Mouse (Mus musculus) common myeloid progenitor, adult 5-6 weeks (primary cell): ENCODE data around the gene Nhsl1. TPM values are rescaled to one million over a fixed set of nuclear protein-coding genes. Genes with fewer than 3 reads are reported as not detected.
A peak's percentile ranks its signal among the peaks of the same experiment; 100 is the strongest.

Source experiments
- ATAC-seq: replicated peaks from 2 replicates; pipeline ENCODE4 v1.8.0; 2016; ENCODE audit warnings: low read depth, mild to moderate bottlenecking, moderate TSS enrichment, inconsistent platforms; ENCODE audit not compliant: poor library complexity, severe bottlenecking
- total RNA-seq: library from RNA; stranded (forward); fragments of 200-1000, 187-1606 nt; gene quantifications from 2 replicates; pipeline ENCODE4 v1.2.3, GENCODE M21; 2017

Gene Nhsl1
- total RNA-seq, 1 experiment from 2014 or later: 1.4 TPM

- no peak for ATAC-seq
Measured at GRCm38 (mm10) chr10:18475126-18475525, 156.3 kb downstream of the Nhsl1 start.

GRCm38 (mm10) chr10:18478294-18478693 lies 159.5 kb downstream of the Nhsl1 start:
- ATAC-seq: no peak

- ATAC-seq: no peak
Measured at GRCm38 (mm10) chr10:18479285-18479684, 160.5 kb downstream of the Nhsl1 start.

GRCm38 (mm10) chr10:18480836-18481235 lies 162.1 kb downstream of the Nhsl1 start:
- no peak for ATAC-seq

GRCm38 (mm10) chr10:18482558-18483141 lies 163.9 kb downstream of the Nhsl1 start:
- no peak for ATAC-seq

- ATAC-seq: no peak
Measured at GRCm38 (mm10) chr10:18483658-18484057, 164.9 kb downstream of the Nhsl1 start.

DNA sequence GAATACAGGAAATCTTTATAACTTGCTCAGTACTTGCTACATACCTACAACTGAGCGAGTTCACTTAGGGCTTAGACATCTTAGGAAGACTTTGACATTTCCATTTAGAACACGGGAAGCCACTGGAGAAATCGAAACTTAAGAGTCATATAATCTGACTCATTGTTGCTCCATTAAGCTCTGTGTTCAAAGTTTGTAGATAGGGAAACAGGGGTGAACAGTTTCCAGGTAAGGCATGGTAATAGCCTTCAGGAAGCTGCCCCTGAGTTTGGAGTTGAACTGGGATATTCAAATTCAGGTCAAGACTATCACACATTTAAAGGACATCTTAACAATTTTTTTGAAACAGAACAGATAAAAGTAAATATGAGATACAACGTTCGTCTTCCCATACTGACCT lies 165.9 kb downstream of the Nhsl1 start:
- ATAC-seq: no peak

DNA sequence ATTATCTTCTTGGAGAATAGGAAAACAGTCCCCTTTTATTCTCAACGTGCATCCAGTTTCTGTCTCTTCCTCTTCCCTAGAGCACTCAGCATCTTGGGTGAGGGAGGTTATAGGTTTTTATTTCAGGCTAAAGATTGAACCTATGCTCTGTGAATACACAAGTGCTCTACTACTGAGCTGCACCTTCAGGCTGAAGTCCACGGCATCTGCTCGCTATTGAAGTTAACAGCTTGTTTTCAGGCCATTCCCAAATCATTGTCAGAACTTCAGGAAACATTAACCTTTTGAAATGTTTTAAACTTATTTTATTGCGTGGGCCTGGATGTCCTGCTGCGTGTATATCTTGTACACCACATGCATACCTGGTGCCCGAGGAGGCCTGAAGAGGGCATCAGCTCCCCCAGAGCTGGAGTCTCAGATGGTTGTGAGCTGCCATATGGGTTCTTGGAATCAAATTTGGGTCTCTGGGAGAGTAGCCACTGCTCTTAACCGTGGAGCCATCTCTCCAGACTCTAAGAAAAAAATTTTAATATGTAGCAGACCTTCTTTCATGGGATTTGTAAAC lies 169.5 kb downstream of the Nhsl1 start:
- no peak for ATAC-seq

GRCm38 (mm10) chr10:18489936-18490335 lies 171.2 kb downstream of the Nhsl1 start:
- no peak for ATAC-seq

GRCm38 (mm10) chr10:18491952-18492351 lies 173.2 kb downstream of the Nhsl1 start:
- 0 out of 2 replicates have a peak, but pooled peaks have one; percentile 50 for ATAC-seq

DNA sequence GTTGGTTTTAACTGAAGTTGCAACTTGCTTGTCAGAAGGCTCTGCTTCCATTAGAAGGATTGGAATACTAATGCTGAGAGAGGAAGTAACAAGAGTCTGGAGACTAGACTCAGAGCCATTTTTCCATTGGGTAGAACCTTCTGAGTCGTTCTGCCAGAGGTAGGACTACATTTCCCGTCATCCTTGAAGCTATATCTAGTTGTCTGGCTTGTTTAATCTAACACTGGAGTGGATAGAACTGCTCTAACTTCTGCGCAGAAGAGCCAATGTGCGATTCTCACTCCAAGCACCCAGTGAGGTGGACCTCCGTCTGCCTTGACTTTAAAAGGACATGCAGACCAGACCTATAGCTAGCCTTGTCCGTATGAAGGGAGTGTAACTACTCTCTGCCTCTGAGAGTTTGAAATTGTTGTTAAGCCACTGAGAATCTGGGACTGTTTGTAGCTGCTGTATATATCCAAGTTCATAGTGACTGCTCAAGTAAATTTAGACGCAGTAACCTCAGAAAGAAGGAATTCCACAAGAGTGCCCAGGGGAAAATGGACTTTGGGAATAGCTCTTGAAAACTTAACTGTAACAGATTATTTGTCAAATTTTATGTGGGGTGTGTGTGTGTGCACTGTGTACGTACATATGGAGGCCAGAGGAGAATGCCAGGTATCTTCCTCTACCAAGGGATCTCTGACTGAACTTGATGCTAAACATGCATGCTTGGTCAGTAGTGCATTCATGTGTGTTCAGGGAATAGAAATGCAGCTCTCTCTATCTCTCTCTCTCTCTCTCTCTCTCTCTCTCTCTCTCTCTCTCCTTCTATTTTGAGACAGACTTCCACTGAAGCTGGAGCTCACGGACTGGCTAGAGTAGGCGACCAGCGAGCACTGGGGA lies 174.5 kb downstream of the Nhsl1 start:
- ATAC-seq: no peak

- ATAC-seq: no peak
Measured at GRCm38 (mm10) chr10:18494249-18494648, 175.5 kb downstream of the Nhsl1 start.

GRCm38 (mm10) chr10:18497066-18497465 lies 178.3 kb downstream of the Nhsl1 start:
- no peak for ATAC-seq

DNA sequence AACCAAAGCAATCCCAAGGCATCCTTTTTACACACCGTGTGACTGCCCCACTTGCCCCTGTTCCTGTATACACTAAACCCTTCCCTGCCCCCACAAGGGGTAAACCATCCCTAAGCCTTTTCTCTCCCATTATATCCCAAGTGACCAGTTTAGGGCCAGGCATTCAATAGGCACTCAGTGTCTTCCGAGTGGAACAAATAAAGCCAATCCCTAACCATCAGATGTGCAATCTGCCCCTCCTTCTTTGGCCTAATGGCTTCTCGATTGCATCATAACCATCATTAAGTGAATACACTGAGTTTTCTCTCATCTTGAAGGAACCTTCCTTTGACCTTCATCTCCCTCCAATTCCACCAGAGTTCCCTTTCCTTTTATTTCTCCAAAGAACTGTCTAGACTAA lies 183.2 kb downstream of the Nhsl1 start:
- ATAC-seq: no peak

DNA sequence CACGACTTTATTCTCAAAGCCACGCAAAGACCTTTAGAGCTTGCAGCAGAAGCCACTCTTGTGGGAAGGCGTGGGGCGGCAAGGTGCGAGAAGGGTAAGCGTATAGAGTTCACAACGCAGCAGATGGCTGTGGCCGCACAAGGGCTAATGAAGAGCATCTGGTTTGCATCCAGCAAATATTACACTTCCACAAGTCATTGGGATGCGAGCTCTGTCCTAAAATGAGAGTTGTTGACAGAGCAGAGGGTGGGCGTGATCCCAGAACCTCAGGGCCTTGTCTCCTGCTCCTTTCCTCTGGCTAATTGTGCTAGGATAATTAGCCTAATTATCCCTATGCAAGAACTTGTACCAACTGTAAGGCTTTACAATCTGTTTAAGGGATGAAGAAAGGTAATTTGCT lies 186.9 kb downstream of the Nhsl1 start:
- no peak for ATAC-seq

DNA sequence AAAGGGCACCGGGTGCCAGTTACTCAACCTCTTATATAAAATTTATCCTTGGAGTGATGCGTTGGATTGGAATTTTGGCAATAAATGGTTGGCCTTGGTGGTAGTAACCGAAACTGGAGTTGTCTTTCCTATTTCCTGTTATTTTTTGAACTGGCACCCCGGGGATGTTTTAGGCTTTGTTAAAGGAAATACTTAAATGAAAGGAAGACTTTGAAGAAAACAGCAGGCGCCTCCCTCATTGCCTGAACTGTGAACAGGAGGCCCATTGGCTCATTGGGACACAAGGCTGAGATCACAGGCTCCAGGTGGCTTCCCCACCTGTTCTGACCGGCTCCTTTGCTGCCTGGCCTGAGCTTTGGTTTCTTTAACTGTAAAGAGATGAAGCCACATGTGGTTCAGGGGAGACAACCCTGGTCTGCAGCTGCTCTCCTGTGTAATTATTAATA lies 187.7 kb downstream of the Nhsl1 start:
- ATAC-seq: no peak

GRCm38 (mm10) chr10:18507869-18508473 lies 189.2 kb downstream of the Nhsl1 start:
- ATAC-seq: no peak

DNA sequence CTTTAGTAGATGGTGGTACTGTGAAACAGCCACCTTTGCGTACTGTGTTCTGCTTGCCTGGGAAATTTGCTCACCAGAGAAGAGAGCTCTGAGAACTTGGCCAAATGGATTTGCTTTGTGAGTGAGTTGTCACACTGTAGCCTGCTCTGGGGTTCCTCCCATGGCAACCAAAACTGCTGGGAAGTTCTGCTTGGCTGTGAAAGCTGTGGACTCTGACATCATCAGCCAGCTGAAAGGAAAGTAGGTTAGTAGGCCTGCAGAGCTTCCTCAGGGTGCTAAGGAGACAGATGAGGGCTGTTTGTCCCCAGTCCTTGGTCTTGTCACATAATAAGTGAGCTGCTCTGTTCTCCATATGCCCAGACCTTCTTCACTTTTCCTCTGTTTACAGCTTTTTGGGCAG lies 189.8 kb downstream of the Nhsl1 start:
- no peak for ATAC-seq

- no peak for ATAC-seq
Measured at GRCm38 (mm10) chr10:18510663-18511062, 191.9 kb downstream of the Nhsl1 start.

DNA sequence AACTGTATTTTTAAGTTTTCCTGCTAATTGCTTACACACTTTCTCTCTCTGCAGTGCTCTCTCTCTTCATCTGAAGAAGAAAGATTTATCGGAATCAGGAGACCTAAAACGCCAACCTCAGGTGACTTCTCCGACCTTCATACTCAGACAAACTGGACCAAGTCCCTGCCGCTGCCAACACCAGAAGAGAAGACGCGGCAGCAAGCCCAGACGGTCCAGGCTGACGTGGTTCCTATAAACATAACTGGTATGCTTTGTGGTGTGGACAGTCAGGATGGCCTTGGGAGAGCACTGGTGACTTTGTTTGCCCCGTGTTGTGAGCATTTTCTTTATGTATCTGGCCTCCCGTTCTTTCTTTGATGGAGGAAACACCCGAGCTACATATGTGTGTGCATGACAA lies 192.7 kb downstream of the Nhsl1 start:
- ATAC-seq: no peak

- ATAC-seq: no peak
Measured at GRCm38 (mm10) chr10:18522556-18522955, 203.8 kb downstream of the Nhsl1 start.
